Mouse (Mus musculus): Measurements from ENCODE around the gene Dbil5. TPM values are rescaled to one million over a fixed set of nuclear protein-coding genes. Genes with fewer than 3 reads are reported as not detected.
A peak's percentile ranks its signal among the peaks of the same experiment; 100 is the strongest.

The Dbil5 gene
- polyA plus RNA-seq, 1 experiment, result 2,170 TPM

DNA sequence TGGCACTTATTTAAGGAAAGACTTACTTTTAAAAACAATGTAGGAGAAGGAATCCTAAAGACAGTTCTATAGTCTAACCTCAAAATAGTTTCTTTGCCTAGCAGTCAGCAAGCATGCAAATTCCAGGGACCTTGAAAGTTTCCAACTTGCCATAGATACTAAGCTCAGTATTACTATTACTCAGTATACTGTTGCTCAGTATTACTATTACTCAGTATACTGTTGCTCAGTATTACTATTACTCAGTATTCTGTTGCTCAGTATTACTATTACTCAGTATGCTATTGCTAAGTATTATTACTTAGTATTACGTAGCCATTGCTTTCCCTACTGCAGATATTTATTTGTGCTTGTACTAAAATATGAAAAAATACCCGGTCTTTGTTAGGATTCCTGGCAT lies 22.3 kb downstream of the Dbil5 start:
- no peak overlapping the region for H3K4me3 ChIP-seq (ENCODE audit: control insufficient read depth, low read depth, low read length)
- H3K27ac ChIP-seq (ENCODE audit: control insufficient read depth, insufficient read depth, low read depth, low read length), result no peak overlapping the region
- no peaks in the 10 kb centered on the region for H3K27me3 ChIP-seq (ENCODE audit: control insufficient read depth, insufficient read depth, low read length)
- TF ChIP-seq POLR2A (IDR thresholded peaks at IDR 0.05; ENCODE audit: control insufficient read depth, low read depth, low read length) (no peak), CTCF (IDR thresholded peaks at IDR 0.05; ENCODE audit: control insufficient read depth, insufficient read depth, insufficient replicate concordance, low read depth, low read length) (no peak)
- H3K36me3 ChIP-seq (ENCODE audit: control insufficient read depth, insufficient read depth, low read length), result no peaks in the 10 kb centered on the region; the same call in none of the 2 replicates
- peaks cover 8% of the 10 kb centered on the region for H3K4me1 ChIP-seq (ENCODE audit: control insufficient read depth, insufficient read depth, low read length)

DNA sequence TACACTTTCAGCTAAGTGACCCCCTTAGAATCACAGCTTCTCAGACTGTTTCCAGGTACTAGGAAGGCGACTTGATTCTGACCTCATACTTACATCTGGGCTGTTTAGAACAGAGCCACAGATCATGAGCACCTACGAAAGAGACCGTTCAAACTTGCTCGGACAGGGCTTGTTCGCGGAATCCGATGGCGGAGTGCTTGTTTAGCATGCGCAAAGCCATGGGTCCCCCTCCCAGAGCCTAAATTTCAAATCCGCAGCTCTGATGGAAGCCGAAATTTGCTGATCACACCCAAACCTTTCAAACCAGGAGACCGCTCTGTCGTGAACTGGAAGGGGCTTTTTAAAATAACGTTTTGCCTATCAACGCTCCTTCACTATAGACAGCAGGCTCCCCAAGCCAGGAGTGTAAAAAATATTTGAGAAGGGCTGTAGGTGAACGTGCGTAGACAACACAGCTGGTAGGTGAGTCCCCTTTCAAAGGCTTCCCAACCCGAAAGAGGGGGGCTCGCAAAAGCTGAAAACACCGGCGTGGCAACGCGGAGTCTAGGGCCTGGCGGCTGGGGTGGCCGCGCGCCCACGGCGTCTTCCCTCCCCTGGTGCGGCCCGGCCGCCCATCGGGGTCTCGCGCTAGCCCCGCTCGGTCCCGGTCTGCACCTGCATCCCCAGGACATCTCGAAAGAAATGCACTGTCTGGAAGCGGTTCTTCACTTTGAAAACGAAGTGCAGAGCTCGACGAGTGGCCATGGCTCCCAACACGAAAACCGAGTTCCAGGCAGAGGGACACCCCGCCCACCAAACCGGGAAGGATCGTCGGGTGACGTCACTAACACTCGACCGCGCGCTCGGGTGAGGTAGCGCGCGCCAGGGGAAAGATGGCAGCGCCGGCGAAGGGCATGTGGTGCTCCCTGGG lies 25.7 kb downstream of the Dbil5 start, which contains the start of the genes Mrm3 and Glod4:
Gene Mrm3, plus strand, starts transcription at position 815 of the 910 bp plus-strand sequence.
Gene Glod4, minus strand, starts transcription at position 825 of the 910 bp plus-strand sequence.
- H3K4me1 ChIP-seq (ENCODE audit: control insufficient read depth, insufficient read depth, low read length), result peaks cover 8% of the 10 kb centered on the region
- H3K27ac ChIP-seq (ENCODE audit: control insufficient read depth, insufficient read depth, low read depth, low read length), result peak within 1 kb of the TSS; percentile 79
- TF ChIP-seq POLR2A (IDR thresholded peaks at IDR 0.05; ENCODE audit: control insufficient read depth, low read depth, low read length) (peak; percentile 69), CTCF (IDR thresholded peaks at IDR 0.05; ENCODE audit: control insufficient read depth, insufficient read depth, insufficient replicate concordance, low read depth, low read length) (no peak)
- H3K4me3 ChIP-seq (ENCODE audit: control insufficient read depth, low read depth, low read length), result peak within 1 kb of the TSS; percentile 100
- H3K27me3 ChIP-seq (ENCODE audit: control insufficient read depth, insufficient read depth, low read length), result no peaks in the 10 kb centered on the region
- H3K36me3 ChIP-seq (ENCODE audit: control insufficient read depth, insufficient read depth, low read length), result peaks cover 1% of the 10 kb centered on the region; the same call in 1 of the 2 replicates

DNA sequence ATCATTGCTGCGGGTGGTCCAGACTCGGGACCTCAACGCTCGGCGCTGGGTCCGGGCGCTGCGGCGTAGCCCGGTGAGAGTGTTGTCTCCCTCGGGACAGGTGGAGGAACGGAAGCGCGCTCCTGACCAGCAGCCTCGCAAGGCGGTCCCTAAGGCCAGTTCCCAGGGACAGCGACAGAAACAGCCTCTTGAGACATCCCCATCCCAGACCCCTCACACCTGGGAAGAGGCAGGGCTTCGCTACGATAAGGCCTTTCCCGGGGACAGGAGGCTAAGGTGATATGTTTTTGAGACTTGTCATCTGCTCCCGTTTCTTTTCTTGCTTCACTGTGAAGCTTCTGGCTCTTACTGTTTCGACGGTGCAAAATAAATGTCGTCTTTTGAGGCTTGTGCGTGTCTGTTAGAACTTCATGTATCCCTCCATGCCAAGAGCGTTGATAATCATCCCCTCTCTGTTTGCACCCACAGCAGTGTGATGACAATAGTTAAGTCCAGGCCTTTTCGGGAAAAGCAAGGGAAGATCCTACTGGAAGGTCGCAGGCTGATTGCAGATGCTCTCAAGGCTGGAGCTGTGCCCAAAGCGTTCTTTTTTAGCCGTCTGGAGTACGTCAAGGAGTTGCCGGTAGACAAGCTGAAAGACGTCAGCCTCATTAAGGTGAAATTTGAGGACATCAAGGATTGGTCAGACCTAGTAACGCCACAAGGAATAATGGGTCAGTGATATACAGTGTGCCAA lies 26.6 kb downstream of the Dbil5 start:
- peaks cover 1% of the 10 kb centered on the region; the same call in 1 of the 2 replicates for H3K36me3 ChIP-seq (ENCODE audit: control insufficient read depth, insufficient read depth, low read length)
- peak overlapping the region; percentile 74 for H3K27ac ChIP-seq (ENCODE audit: control insufficient read depth, insufficient read depth, low read depth, low read length)
- peak overlapping the region; percentile 100 for H3K4me3 ChIP-seq (ENCODE audit: control insufficient read depth, low read depth, low read length)
- no peaks in the 10 kb centered on the region for H3K27me3 ChIP-seq (ENCODE audit: control insufficient read depth, insufficient read depth, low read length)
- H3K4me1 ChIP-seq (ENCODE audit: control insufficient read depth, insufficient read depth, low read length), result peaks cover 8% of the 10 kb centered on the region
- TF ChIP-seq CTCF (IDR thresholded peaks at IDR 0.05; ENCODE audit: control insufficient read depth, insufficient read depth, insufficient replicate concordance, low read depth, low read length) (no peak), POLR2A (IDR thresholded peaks at IDR 0.05; ENCODE audit: control insufficient read depth, low read depth, low read length) (no peak)

DNA sequence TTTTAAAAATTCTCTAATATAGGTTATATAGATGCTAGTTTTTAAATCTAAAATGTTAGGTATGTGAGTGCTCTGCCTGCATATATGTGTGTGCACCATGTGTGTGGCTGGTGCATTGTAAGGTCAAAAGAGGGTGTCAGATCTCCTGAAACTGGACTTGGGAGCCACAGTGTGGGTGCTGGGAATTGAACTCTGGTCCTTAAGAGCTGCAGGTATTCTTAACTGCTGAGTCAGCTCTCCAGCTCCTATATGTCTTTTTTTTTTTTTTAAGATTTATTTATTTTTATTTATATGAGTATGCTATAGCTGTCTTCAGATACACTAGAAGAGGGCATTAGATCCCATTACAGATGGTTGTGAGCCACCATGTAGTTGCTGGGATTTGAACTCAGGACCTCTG lies 29.0 kb downstream of the Dbil5 start:
- Histone ChIP-seq H3K27ac (ENCODE audit: control insufficient read depth, insufficient read depth, low read depth, low read length) (no peak overlapping the region), H3K4me3 (ENCODE audit: control insufficient read depth, low read depth, low read length) (no peak overlapping the region), H3K27me3 (ENCODE audit: control insufficient read depth, insufficient read depth, low read length) (no peaks in the 10 kb centered on the region), H3K36me3 (ENCODE audit: control insufficient read depth, insufficient read depth, low read length) (peaks cover 1% of the 10 kb centered on the region; the same call in 1 of the 2 replicates), H3K4me1 (ENCODE audit: control insufficient read depth, insufficient read depth, low read length) (peaks cover 8% of the 10 kb centered on the region)
- TF ChIP-seq CTCF (IDR thresholded peaks at IDR 0.05; ENCODE audit: control insufficient read depth, insufficient read depth, insufficient replicate concordance, low read depth, low read length), result no peak
- no peak for TF ChIP-seq POLR2A (IDR thresholded peaks at IDR 0.05; ENCODE audit: control insufficient read depth, low read depth, low read length)

DNA sequence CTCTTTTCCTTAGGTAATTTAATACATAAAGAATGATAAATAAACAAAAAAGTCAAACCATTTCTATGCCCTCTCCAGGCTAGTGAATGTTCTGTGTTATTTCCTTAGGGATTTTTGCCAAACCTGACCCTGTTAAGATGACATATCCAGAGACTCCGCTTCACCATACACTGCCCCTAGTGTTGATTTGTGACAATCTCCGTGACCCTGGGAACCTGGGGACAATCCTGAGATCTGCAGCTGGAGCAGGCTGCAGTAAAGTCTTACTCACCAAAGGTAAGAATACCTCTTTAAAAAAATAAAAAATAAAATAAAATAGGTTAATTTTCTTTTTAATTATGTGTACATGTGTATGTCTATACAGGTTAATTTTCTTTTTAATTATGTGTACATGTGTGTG lies 29.8 kb downstream of the Dbil5 start:
- H3K4me3 ChIP-seq (ENCODE audit: control insufficient read depth, low read depth, low read length), result no peak overlapping the region
- H3K36me3 ChIP-seq (ENCODE audit: control insufficient read depth, insufficient read depth, low read length), result peaks cover 1% of the 10 kb centered on the region; the same call in 1 of the 2 replicates
- H3K4me1 ChIP-seq (ENCODE audit: control insufficient read depth, insufficient read depth, low read length), result peaks cover 8% of the 10 kb centered on the region
- TF ChIP-seq CTCF (IDR thresholded peaks at IDR 0.05; ENCODE audit: control insufficient read depth, insufficient read depth, insufficient replicate concordance, low read depth, low read length), result no peak
- TF ChIP-seq POLR2A (IDR thresholded peaks at IDR 0.05; ENCODE audit: control insufficient read depth, low read depth, low read length), result no peak
- H3K27ac ChIP-seq (ENCODE audit: control insufficient read depth, insufficient read depth, low read depth, low read length), result no peak overlapping the region
- H3K27me3 ChIP-seq (ENCODE audit: control insufficient read depth, insufficient read depth, low read length), result no peaks in the 10 kb centered on the region

DNA sequence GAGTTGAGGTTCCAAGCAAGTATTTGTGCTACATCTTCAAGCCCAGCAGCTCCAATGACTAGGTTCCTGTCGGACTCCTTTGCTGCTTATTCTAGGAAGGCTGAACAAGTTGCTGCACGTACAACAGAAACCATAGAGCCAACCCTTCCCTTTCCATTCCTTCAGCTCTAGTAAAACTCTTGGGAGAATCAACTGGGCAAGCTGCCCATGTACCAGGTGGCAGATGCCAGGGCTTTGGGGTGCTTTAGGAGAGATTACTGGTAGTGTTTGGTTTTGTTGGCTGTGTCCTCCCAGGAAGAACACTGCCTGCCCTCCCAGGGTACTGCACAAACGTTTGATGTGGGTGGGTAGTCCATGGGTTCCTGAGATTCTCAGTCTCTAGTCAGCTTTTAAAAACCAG lies 34.6 kb downstream of the Dbil5 start:
- H3K27me3 ChIP-seq (ENCODE audit: control insufficient read depth, insufficient read depth, low read length), result no peaks in the 10 kb centered on the region
- TF ChIP-seq CTCF (IDR thresholded peaks at IDR 0.05; ENCODE audit: control insufficient read depth, insufficient read depth, insufficient replicate concordance, low read depth, low read length) (no peak), POLR2A (IDR thresholded peaks at IDR 0.05; ENCODE audit: control insufficient read depth, low read depth, low read length) (no peak)
- peaks cover 1% of the 10 kb centered on the region; the same call in 1 of the 2 replicates for H3K36me3 ChIP-seq (ENCODE audit: control insufficient read depth, insufficient read depth, low read length)
- no peak overlapping the region for H3K4me3 ChIP-seq (ENCODE audit: control insufficient read depth, low read depth, low read length)
- H3K4me1 ChIP-seq (ENCODE audit: control insufficient read depth, insufficient read depth, low read length), result no peaks in the 10 kb centered on the region
- H3K27ac ChIP-seq (ENCODE audit: control insufficient read depth, insufficient read depth, low read depth, low read length), result no peak overlapping the region

Data from testis, adult 2 months (tissue).